Comparison of ENCODE assay signal across 13 mouse cellular contexts in the genomic region with DNA sequence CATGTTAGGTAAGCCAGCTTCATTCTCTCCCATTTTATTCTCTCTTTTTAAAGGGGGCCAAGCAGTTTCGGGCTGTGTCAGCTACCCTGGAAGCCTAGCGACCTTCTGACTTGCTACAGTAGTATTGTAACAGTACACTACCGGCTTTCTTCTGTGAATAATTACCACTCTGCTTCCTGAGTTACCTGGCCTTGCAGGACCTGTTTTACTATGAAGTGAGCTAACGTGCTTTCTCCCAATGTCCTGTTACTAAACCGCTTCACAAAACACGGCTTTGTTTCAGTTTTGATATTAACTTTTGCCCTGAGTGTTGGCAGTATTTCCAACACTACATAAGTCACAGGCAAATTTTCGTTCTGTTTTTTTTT.
DNase-seq lines count a peak whose midpoint lies in the region; ATAC-seq lines count a peak whose summit lies in the region.
"Had no signal": no experiment of that assay in that cellular context is flagged by ENCODE, and none has a peak within 500 bp of the region (broad histone marks: within the 10 kb centered on the region; RNA-seq: fewer than 3 reads in every experiment).

No protein-coding gene starts in this region.

- no peak for ATAC-seq in heart, embryonic 16.5 days (replicated peaks; ENCODE audit: extremely low read depth, insufficient read depth, low FRiP score)
- 0 out of 2 replicates have a peak, but pooled peaks have one; percentile 28 for ATAC-seq in limb, embryonic 13.5 days (ENCODE audit: low FRiP score, low read depth)
- ATAC-seq: activated CD4-positive, CD25-positive, alpha-beta regulatory T cell, adult 4 months had no signal

- H3K9me3 ChIP-seq in heart, embryonic 16.5 days (replicated peaks; ENCODE audit: control insufficient read depth, low read length) = no peaks in the 10 kb centered on the region
- no peaks in the 10 kb centered on the region for H3K9me3 ChIP-seq in limb, embryonic 13.5 days
- H3K9me3 ChIP-seq in forebrain, embryonic 10.5 days = no peaks in the 10 kb centered on the region
- H3K9me3 ChIP-seq: forebrain, embryonic 12.5 days had no signal

- H3K4me1 ChIP-seq in heart, embryonic 16.5 days (ENCODE audit: control insufficient read depth, insufficient read depth, low read length) = peaks cover 3% of the 10 kb centered on the region; the same call in 1 of the 2 replicates
- H3K4me1 ChIP-seq in limb, embryonic 13.5 days = 0 out of 2 replicates have a peak, but pooled peaks cover 4% of the 10 kb centered on the region
- H3K4me1 ChIP-seq in forebrain, embryonic 10.5 days = 0 out of 2 replicates have a peak, but pooled peaks cover under 1% of the 10 kb centered on the region
- H3K4me1 ChIP-seq: forebrain, embryonic 12.5 days had no signal

- H3K4me3 ChIP-seq in heart, embryonic 16.5 days (ENCODE audit: low read length) = peak overlapping the region; percentile 35
- H3K4me3 ChIP-seq in limb, embryonic 13.5 days = no peak overlapping the region
- H3K4me3 ChIP-seq in forebrain, embryonic 10.5 days = no peak overlapping the region
- H3K4me3 ChIP-seq: forebrain, embryonic 12.5 days had no signal

- no peak for DNase-seq in heart, adult 18-20 months
- DNase-seq in forelimb bud, embryonic 11.5 days (ENCODE audit: low read depth, low spot score) = peak; percentile 18
- DNase-seq in lung, postnatal 36 days = peak; percentile 42
- DNase-seq in frontal cortex, postnatal 14 days (ENCODE audit: low spot score in 2 of 2) = no peak
- DNase-seq in layer of hippocampus, adult 11-12 months (ENCODE audit: low spot score) = no peak
- DNase-seq in forebrain, embryonic 10.5 days (ENCODE audit: extremely low spot score, low spot score) = no peak
- DNase-seq: right cerebral cortex, adult 18-20 months; thymus, adult 18-20 months had no signal

- H3K27me3 ChIP-seq in heart, embryonic 16.5 days (ENCODE audit: control insufficient read depth, insufficient read depth, low read length) = no peaks in the 10 kb centered on the region
- no peaks in the 10 kb centered on the region for H3K27me3 ChIP-seq in limb, embryonic 13.5 days
- no peaks in the 10 kb centered on the region for H3K27me3 ChIP-seq in forebrain, embryonic 10.5 days (ENCODE audit: poor library complexity, severe bottlenecking)
- H3K27me3 ChIP-seq: forebrain, embryonic 12.5 days had no signal

- no peaks in the 10 kb centered on the region for H3K36me3 ChIP-seq in heart, embryonic 16.5 days (ENCODE audit: control insufficient read depth, insufficient read depth)
- H3K36me3 ChIP-seq in limb, embryonic 13.5 days = no peaks in the 10 kb centered on the region
- no peaks in the 10 kb centered on the region for H3K36me3 ChIP-seq in forebrain, embryonic 10.5 days (replicated peaks)
- H3K36me3 ChIP-seq: forebrain, embryonic 12.5 days had no signal

- peak overlapping the region; percentile 67 for H3K27ac ChIP-seq in heart, embryonic 16.5 days (ENCODE audit: low read length)
- peak overlapping the region; percentile 2; the same call in 1 of the 2 replicates for H3K27ac ChIP-seq in limb, embryonic 13.5 days
- no peak overlapping the region for H3K27ac ChIP-seq in forebrain, embryonic 10.5 days
- H3K27ac ChIP-seq: forebrain, embryonic 12.5 days; hindbrain, embryonic 14.5 days had no signal

- no peak overlapping the region for H3K9ac ChIP-seq in heart, embryonic 16.5 days (ENCODE audit: low read length)
- H3K9ac ChIP-seq in limb, embryonic 13.5 days = no peak overlapping the region
- H3K9ac ChIP-seq: forebrain, embryonic 12.5 days; hindbrain, embryonic 14.5 days had no signal

- peak overlapping the region; percentile 58 for H3K4me2 ChIP-seq in heart, embryonic 16.5 days (ENCODE audit: low read depth, low read length)
- H3K4me2 ChIP-seq in limb, embryonic 13.5 days (replicated peaks) = peak overlapping the region; percentile 27
- H3K4me2 ChIP-seq: forebrain, embryonic 12.5 days; hindbrain, embryonic 14.5 days had no signal

- WGBS in heart, embryonic 16.5 days = 58% methylated on average over 7 of the region's 7 CpGs
- WGBS in limb, embryonic 13.5 days = 47% methylated on average over 7 of the region's 7 CpGs
- WGBS in forebrain, embryonic 10.5 days = 82% methylated on average over 7 of the region's 7 CpGs

Comparison
In these comparisons a context has a peak if more than half of its experiments do, and no peak if none do; other contexts are left out.
1. DNase-seq: peak in forelimb bud, embryonic 11.5 days (single experiment) and lung, postnatal 36 days (single experiment); none in heart, adult 18-20 months (0 of 2), frontal cortex, postnatal 14 days (0 of 2), layer of hippocampus, adult 11-12 months (single experiment) and forebrain, embryonic 10.5 days (single experiment).